Mouse (Mus musculus) CH12.LX (cell line): ENCODE data around the gene Slc2a10.

Experiments used
- CTCF ChIP-seq, 2 experiments: IDR thresholded peaks in 1 of 2; conservative IDR thresholded peaks in 1 of 2; 2 replicates each; pipeline ENCODE4 v1.5.1; 2011 to 2012; ENCODE audit warnings: low read depth in 2 of 2, low read length in 2 of 2, improper control_type of control experiment in 1 of 2, inconsistent platforms in 1 of 2, mild to moderate bottlenecking in 1 of 2, moderate library complexity in 1 of 2
- MAFK ChIP-seq: IDR thresholded peaks from 2 replicates; pipeline ENCODE4 v1.6.1; 2011; ENCODE audit warnings: low read length, improper control_type of control experiment; ENCODE audit not compliant: insufficient replicate concordance
- MAZ ChIP-seq: IDR thresholded peaks from 2 replicates; pipeline ENCODE4 v1.6.1; 2012; ENCODE audit warnings: low read depth, mild to moderate bottlenecking, inconsistent platforms, low read length, improper control_type of control experiment, moderate library complexity
- NELFE ChIP-seq: IDR thresholded peaks from 2 replicates; pipeline ENCODE4 v1.6.1; 2011; ENCODE audit warnings: low read depth, low read length, improper control_type of control experiment
- POLR2A ChIP-seq: IDR thresholded peaks from 2 replicates; pipeline ENCODE4 v1.6.1; 2011; ENCODE audit warnings: low read depth, mild to moderate bottlenecking, improper control_type of control experiment, low read length
- RAD21 ChIP-seq: IDR thresholded peaks from 2 replicates; pipeline ENCODE4 v1.6.1; 2011; ENCODE audit warnings: low read depth, mild to moderate bottlenecking, low read length, improper control_type of control experiment, moderate library complexity
- RCOR1 ChIP-seq: conservative IDR thresholded peaks from 2 replicates; pipeline ENCODE4 v1.6.1; 2012; ENCODE audit warnings: low read depth, mild to moderate bottlenecking, inconsistent platforms, low read length, improper control_type of control experiment
- ZNF384 ChIP-seq: IDR thresholded peaks from 2 replicates; pipeline ENCODE4 v1.6.1; 2012; ENCODE audit warnings: low read depth, low read length, improper control_type of control experiment, inconsistent platforms

DNA sequence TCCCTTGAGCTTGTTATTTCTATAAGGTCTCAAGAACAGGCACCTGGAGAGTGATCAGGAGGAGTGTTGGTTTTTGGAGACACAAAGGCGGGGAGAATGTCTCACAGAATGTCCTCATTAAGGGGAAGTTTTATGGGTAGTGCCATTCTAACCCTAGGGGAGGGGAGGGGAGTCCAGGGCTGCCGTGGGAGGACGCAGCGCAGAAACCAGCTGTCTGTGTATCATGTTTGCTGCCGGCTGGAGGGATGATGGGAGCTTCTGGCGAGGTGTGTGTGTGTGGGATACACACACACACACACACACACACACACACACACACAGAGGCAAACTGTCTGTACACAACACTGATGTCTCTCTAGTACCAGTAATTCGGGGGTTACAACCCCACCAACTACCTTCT, 8.8 kb downstream of the Slc2a10 start:
- TF ChIP-seq ZNF384 (no peak), POLR2A (no peak), CTCF (conservative IDR thresholded peaks at IDR 0.05 in 1 of 2, IDR thresholded peaks at IDR 0.05 in 1 of 2; ENCODE audit: low read depth in 2 of 2, low read length in 2 of 2) (no peak), RCOR1 (no peak), NELFE (no peak), MAFK (no peak), RAD21 (no peak), MAZ (no peak)
